Mouse (Mus musculus): Measurements from ENCODE around the gene Dnm1.
A peak's percentile ranks its signal among the peaks of the same experiment; 100 is the strongest.

Gene Dnm1

DNA sequence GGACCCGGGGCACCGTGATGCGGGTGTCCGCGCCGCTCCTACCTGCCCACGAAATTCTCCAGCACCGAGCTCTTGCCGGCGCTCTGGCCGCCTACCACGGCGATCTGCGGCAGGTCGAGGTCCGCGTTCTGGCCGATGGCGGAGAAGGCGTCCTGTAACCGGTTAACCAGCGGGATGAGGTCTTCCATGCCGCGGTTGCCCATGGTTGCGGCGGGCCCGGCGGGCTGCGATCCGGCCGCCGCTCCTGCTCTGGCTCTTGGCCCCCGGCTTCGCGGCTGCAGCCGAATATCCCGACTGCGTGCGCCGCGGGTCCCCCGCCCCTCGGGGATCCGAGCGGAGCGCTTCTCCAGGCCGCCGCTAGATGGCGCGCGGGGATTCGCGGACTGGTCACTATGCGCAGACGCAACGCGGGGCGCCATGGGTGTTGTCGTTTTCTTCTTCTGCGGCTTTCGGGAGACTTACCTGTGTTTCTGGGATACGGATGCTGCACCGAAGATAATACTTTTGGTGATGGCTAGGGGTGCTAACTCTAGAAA, at the start of gene Dnm1:
Gene Dnm1, minus strand, starts transcription at position 332 of the 536 bp plus-strand sequence.
- DNase-seq (ENCODE audit: low spot score in 2 of 2), result peak; percentile 83 to 91

DNA sequence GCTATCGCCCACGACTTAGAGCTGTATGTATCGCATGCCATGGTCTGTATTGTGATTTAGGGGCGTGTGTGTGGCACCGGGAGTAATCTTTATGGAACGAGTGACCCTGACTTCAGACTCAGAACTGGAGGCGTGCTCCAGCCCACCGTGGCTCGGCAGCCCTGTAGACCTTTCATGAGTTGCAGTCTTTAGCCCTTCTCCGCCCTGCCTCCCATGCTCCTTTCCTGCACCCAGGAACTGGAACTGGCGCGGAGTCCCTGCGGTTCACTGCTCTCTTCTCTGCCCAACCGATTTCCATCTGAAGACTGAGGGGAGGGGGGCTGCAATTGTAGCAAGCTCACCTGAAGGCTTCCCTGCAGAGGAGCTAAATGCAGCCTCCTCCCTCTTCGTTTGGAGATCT, 43.6 kb upstream of the Dnm1 start:
- DNase-seq (ENCODE audit: low spot score in 2 of 2), result no peak

DNA sequence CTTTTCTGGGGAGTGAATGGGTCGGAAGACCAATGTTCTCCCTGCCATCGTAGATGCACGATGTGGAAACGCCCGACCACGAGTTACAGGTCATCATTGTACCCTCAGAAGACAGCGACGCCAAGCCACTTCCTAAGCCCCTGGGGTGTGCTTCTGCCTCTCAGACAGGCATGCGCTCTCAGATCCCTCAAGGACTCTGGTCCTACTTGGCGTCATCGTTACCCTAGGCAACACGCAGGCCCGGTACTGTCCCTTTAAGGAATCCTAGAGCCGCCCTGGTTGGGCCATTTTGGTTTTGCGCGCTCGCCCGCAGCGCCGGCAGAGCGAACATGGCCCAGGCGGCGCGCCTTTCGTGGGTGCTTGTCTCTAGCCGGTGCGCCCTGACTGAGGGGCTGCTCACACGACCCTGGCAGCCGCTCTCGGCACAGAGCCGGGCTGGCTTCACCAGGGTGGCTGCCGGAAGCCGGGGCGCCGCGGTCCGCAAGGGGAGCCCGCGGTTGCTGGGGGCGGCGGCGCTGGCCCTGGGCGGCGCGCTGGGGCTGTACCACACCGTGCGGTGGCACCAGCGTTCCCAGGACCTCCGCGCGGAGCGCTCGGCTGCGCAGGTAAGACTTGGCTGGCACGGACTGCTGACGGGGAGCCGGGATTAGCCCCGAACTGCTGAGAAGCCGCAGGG, 42.9 kb upstream of the Dnm1 start:
- peak; percentile 93 to 94 for DNase-seq (ENCODE audit: low spot score in 2 of 2)

DNA sequence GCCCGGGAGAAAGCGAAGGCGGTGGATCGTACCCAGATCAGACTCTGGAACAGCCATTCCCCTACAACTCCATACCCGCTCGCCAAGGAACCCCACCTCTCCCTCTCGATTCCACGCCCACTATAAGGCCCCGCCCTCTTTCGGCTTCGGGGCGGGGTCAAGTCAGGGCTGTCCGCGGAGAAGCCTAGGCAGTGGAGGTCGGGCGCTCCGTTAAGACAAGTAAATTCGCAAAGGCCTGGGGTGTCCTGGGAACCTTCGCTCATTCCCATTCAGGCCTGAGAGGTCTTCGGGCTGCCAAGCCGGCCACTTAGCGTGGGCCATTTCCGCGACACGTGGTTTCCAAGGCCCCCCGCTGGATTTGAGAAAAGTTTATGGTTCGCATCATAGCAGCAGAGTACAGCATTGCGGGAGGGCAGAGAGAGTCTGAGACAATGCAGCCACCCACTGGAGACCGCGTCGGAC, 42.4 kb upstream of the Dnm1 start, which contains the start of gene Ptges2:
Gene Ptges2, plus strand, starts transcription at position 413 of the 462 bp plus-strand sequence.
- DNase-seq (ENCODE audit: low spot score in 2 of 2), result peak; percentile 91 to 94

DNA sequence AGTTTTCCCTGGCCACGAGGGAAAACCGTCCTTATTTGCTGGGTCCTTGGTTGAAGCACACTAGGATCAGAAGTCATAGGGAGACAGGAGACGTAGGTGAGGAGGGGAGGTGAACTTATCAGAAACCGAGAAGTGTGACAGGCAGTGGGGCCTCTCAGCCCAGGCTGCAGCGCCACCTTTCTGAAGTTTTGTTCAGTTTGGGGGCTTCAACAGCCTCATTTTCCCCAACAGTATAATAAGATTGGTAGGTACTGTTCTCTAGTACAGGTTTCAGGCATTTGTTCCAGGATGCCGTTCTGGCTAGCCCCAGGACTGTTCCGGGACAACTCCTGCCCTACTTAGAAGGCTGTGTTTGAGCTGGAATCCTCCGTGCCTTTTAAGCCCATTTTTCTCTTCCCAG, 41.8 kb upstream of the Dnm1 start:
- DNase-seq (ENCODE audit: low spot score in 2 of 2), result peak in 1 of 2 experiments; percentile 37

DNA sequence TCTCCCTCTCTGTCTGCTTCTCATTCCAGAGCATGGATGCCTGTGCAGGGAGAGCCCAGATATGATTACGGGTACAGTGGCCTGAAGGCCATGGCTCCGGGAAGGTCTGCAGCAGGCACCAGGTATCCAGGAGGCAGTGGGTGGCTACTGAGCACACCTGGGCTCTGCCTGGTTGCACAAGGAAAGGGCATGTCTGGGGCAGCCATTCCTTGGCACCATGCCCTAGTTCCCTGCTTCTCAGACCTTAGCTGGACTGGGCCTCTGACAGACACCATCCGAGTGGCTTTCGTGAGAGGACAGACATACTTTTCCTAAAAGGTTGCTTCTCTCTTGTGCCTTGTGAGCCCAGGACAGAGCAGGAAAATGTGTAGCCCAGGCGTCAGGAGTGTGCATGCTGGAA, 38.9 kb upstream of the Dnm1 start:
- no peak for DNase-seq (ENCODE audit: low spot score in 2 of 2)

DNA sequence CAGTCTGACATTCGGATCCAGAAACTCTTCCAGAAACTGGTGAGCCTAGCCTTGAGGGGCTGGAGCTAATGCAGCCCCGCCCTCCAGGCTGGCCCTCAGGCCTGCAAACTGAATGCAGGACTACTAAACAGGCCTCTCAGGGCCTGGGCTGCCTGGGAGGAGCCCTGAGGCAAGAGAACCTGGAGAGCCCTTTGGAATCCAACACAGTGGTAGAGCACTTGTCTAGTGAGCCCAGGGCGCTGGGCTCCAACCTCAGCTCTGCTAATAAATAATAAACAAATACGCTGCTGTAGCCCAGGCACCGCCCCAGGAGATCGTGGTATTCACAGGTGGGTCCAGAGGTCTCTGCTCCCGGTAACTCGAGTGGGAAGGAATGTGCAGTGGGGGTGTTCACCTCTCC, 37.7 kb upstream of the Dnm1 start:
- DNase-seq (ENCODE audit: low spot score in 2 of 2), result no peak

DNA sequence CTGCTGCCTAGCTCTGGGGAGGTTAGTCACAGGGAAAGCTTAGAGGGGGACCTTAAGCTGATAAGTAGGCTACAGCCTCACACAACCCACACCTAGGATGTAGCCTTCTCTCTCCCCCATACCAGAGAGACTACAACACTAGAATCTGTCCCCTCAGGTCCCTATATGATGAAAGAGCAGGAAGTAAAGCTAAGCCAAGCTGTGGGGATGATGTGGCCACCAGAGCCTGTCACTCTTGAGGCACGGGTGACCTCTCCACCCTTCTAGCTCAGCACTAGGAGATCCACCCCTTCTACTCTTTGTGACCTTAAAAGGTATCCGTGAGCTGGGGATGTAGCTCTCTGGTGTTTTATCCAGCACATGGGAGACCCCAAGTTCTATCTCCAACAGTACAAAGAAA, 36.0 kb upstream of the Dnm1 start:
- DNase-seq (ENCODE audit: low spot score in 2 of 2), result no peak

DNA sequence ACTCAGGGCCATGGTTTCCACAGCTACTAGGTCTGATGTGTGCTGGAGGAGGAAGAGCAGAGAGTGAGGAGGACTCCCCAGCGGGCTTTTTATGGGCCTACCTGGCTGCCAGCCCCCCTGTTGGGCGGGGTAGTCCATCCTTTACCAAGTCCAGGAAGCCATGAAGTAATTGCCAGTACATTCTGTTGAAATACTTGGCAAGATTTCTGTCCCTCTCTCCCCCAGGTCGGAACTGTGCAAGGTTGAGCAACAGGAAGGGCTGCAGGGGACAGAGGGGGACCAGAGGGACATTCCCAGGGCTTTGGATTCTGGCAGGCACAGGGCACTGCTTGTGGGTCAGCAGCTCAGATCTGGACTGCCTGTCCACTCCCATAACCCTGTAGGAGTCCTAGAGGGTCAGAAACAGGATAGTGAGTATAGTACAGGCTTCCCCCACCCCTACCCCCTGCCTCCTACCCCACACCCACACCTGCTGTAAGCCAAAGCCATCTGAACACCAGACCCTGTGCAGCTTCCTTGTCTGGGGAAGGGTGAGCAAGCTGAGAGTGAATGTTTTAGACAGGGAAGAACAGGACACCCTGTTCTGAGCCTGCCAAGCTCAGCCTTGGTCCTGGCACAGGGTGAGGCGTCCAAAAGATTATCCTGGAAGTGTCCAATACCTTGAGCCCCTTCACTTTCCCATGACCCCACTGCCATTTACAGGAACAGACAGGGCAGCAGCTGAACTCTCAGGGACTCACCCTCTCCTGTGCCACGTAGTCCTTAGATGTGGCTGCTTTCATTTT, 34.8 kb upstream of the Dnm1 start, which contains the start of gene Lcn2:
Gene Lcn2, minus strand, starts transcription at position 547 of the 785 bp plus-strand sequence.
- peak in 1 of 2 experiments; percentile 33 for DNase-seq (ENCODE audit: low spot score in 2 of 2)

DNA sequence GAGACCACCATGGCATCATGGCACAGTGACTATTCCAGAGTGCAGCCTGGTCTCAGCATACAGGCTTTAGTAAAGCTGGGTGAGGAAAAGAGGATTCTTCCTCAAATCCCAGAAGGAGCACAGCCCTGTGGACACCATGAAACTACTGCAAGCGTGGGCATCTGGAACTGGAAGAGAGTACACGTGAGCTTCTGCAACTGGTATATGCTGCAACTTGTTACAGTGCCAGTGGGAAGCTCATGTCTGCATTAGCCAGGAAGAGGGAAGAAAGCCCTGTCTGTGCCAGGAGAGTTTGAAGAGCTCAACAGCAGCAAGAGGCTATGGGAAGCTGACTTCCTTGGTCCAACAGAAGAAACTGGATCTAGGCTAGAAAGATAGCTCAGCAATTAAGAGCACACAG, 29.6 kb upstream of the Dnm1 start:
- DNase-seq (ENCODE audit: low spot score in 2 of 2), result no peak

DNA sequence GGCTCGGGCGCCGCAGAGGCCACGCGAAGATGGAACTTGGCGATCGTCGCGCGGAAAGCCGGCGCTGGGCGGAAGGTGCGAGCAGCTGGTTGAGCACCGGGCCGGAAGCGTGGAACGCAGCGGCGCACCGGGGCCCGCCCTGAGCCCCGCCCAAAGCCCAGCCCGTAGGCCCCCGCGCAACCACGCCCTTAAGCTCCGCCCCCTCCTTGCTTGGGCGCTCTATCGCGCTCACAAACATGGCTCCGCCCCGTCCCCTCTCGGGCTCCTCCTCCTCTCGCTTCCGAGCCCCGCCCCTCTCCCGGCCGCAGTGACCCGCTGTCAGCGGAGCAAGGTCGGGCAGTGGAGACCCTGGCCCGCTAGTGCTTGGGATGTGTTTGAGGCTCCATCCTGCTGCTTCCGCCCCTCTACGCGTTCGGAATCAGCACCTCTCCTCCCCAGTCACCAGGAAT, 28.7 kb upstream of the Dnm1 start, which contains the start of gene 1110008P14Rik:
Gene 1110008P14Rik, minus strand, starts transcription at position 164 of the 449 bp plus-strand sequence.
- DNase-seq (ENCODE audit: low spot score in 2 of 2), result peak; percentile 90 to 93

DNA sequence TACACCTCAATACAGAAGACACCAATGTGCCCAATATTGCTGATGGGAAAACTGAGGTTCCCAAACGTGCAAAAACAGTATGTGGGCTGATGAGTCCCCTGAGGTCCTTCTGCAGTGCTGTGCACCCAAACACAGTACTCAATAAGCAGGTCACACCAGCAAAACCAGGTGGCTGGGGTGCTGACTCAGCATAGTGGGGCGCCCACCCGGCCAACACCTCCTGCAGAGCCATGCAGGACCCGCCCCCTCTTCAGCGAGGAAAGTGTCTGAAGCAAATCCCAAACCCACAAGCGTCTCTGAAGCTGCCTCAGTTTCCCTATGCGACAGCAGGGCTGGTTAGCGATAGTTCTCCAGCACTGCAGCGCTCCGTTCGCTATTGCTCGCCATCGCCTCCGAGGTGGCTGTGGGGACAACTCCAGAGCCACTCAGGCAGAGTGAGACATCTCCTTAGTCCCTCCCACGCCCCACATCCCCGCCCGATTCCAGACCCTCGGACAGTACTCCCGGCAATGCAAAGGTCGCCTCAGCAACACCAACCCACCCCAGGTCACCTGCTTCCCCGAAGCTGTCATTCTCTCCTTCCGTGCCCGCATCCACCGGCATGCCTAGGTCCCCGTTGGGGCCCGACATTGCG, 28.1 kb upstream of the Dnm1 start:
- DNase-seq (ENCODE audit: low spot score in 2 of 2), result no peak

DNA sequence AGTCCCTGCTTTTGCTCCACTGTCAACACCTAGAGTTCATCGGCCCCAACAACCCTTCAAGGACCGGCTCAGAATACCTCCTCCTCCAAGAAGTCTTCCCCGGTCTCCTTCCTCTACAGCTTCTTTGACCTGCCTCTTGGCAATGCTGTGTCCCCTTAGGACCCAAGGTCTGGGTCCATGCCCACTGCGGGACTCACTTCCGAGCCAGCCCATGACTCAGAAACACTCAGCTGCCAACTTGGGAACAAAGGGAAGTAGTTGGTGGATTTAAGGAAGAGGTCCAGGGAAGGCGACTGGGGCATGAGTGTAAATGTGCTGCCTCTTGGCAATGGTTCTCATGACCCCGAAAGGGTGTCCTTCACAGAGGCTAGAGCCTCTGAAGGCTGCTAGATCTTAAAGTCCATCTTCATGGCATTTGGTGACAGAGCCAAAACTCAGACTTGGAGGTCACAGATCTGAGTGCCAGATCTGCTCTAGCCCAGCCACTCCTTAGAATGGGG, 26.9 kb upstream of the Dnm1 start:
- no peak for DNase-seq (ENCODE audit: low spot score in 2 of 2)

DNA sequence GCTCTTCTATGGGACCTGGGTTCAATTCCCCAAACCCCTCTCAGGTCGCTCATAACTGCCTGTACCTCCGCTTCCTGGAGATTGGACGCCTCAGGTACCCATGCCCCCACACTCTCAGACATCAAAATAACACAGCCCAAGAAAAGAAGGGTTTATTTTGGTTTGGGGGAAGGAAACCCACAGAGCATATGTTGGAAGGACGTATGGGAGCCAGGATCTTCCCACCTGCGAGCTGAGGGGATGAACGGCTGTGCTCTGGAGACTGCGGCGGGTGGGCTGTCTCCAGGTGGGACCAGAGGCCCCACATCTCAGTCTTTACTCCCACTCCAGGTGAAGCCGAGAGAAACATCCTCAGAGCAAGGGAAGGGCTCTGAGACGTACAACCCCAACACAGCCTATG, 23.8 kb upstream of the Dnm1 start:
- no peak for DNase-seq (ENCODE audit: low spot score in 2 of 2)

DNA sequence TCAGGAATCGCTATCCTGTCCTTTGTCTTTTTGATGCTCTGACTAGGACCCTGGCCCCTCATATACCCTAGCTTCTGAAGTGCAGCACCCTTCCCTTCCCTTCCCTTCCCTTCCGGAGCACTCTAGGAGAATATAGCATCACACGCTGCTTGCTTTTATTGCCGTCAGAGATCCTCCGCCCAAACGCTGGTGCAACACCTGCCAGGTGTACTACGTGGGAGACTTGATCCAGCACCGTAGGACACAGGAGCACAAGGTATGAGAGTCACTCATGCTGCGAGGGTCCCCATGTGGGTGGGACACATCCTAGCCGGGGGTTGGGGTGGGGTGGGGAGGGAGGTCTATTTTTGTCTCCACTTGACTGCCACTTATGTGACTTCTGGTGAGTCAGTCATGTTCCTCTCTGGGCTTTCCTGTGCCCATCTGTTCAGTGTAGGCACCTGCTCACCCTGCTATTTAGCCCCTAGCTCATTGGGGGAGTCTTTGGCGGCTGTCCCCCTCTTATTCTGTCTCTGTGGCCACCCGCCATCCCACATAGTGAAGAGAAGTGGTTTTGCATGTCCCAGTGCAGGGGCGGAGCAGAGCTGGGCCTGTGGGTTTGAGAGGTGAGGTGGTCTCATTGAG, 22.3 kb upstream of the Dnm1 start:
- DNase-seq (ENCODE audit: low spot score in 2 of 2), result no peak

DNA sequence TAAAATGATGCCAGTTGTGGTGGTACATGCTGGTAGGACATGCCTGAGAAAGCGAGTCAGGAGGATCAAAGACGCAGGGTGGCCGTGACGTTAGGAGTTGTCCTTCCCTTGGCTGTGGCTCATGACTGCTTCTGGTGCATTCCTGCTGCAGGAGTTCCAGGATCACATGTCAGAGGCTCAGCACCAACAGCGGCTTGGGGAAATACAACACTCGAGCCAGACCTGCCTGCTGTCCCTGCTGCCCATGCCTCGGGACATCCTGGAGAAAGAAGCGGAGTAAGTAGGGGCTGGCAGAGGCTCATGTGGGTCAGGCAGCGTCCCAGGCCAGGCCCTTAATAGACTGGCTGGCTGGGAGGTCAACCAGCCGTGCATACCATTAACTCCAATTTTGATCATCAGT, 21.1 kb upstream of the Dnm1 start:
- peak in 1 of 2 experiments; percentile 52 for DNase-seq (ENCODE audit: low spot score in 2 of 2)

DNA sequence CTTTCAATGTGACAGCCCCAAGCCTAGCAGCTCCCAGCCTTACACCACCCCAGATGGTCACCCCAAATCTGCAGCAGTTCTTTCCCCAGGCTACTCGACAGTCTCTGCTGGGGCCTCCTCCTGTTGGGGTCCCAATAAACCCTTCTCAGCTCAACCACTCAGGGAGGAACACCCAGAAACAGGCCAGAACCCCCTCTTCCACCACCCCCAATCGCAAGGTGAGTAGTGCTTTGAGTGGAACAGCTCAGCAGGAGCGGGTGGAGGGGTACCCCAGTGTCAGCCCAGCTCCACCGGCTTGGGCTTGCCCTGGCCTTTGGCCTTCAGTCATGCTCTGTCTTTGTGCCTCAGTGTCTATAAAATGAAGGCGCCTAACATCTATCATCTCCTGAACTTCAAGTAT, 14.2 kb upstream of the Dnm1 start:
- DNase-seq (ENCODE audit: low spot score in 2 of 2), result no peak

DNA sequence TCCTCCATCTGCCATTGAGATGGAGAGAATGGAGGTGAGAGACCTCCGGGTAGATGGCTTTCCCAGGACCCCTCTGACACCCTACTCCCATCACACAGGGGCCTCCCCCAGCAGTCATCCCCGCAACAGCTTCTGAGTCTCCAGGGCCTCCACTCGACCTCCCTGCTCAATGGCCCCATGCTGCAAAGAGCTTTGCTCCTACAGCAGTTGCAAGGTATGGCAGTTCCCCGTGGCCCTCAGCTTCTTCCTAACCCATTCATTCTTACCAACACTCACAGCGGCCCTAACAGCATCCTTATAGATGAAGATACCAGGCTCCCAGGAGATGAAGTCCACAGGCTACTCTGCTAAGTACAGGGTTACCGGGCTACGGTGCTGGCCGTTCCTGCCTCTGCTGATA, 11.0 kb upstream of the Dnm1 start:
- no peak for DNase-seq (ENCODE audit: low spot score in 2 of 2)

DNA sequence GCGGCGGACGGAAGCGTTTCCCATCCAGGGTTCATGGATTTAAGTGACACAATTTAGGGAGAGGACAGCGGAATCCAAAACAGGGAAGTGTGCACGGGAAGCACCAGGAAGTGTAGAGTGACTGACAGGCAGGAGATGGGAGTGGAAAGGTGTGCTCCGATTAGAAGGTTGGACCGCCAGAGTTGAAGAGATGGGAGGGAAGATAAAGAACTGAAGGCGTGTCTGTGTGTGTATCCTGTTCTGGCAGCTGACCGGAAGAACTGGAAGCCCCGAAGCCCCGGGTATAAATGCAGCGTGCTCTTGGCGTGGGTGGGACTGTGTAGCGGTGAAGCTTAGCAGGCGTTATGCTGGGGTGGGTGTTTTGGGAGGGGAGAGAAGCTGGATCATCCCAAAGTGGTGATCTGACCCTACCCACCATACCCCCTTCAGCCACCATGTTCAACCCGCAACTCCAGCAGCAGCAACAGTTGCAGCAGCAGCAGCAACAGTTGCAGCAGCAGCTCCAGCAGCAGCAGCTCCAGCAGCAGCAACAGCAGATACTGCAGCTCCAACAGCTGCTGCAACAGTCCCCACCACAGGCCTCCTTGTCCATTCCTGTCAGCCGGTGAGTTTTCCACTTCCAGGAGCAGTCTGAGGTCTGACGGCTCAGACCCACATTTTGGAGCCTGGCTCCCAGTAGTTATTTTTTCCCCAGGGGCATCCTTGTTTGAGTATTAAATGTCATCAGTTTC, 10.4 kb upstream of the Dnm1 start:
- DNase-seq (ENCODE audit: low spot score in 2 of 2), result no peak

DNA sequence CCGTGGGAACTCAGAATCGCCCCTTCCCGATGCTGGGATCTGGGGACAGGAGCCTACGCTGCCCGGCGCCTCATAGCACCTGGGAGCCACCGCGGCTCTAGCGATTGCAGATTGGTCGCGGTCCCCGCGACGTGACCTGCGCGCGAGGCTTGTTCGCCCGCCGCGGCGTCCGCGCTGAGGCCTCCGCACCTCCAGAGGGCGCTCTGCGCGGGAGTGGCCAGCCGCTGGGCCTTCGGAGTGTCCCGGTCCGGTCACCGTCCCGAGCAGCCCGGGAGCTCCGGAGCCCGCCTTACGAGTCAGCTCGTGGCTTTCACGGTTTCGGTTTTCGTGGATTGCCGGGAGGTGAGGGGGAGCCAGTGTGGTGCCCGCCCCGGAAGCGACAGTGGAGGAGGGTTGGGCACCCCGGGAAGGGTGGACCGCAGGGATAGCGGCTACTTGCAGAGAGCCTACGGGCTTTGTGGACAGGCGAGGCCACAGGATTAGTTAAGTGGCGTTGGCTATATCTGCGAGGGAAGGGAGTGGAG, 9.7 kb upstream of the Dnm1 start:
- peak; percentile 93 to 94 for DNase-seq (ENCODE audit: low spot score in 2 of 2)
